Mouse (Mus musculus) liver, adult 2 months (tissue): ENCODE results near the gene Slco1a5.

Experiments
- CTCF ChIP-seq: fragments of 200-500 bp; IDR thresholded peaks from 2 replicates; pipeline ENCODE4 v1.5.1; 2011; ENCODE audit warnings: low read depth, low read length, control low read depth
- POLR2A ChIP-seq: fragments of 200-500 bp; IDR thresholded peaks from 2 replicates; pipeline ENCODE4 v1.6.1; 2011; ENCODE audit warnings: low read length, control low read depth; ENCODE audit not compliant: insufficient read depth; ENCODE audit errors: extremely low read depth

GRCm38 (mm10) chr6:142345440-142346038 lies 22.8 kb upstream of the Slco1a5 start, which contains the start of gene Pyroxd1:
- TF ChIP-seq CTCF: no peak
- 0 out of 2 replicates have a peak, but pooled peaks have one; percentile 32 for TF ChIP-seq POLR2A
